8 mouse cellular contexts compared by ENCODE assay signal in genomic region chr5:65086522-65086921, GRCm38 (mm10). TPM values are rescaled to one million over a fixed set of nuclear protein-coding genes. Genes with fewer than 3 reads are reported as not detected.
DNase-seq lines count a peak whose midpoint lies in the region; ATAC-seq and TF ChIP-seq lines count a peak whose summit lies in the region.

No protein-coding gene starts in this region.

- no peak for TF ChIP-seq CTCF in liver, adult 2 months (IDR thresholded peaks at IDR 0.05; ENCODE audit: low read depth, low read length)
- TF ChIP-seq CTCF in liver, postnatal 0 days (IDR thresholded peaks at IDR 0.05; ENCODE audit: low read depth) = no peak
- TF ChIP-seq CTCF in thymus, adult 2 months (IDR thresholded peaks at IDR 0.05; ENCODE audit: borderline replicate concordance, control insufficient read depth, extremely low read depth, insufficient read depth, low read length, poor library complexity) = no peak

- H3K4me2 ChIP-seq in liver, postnatal 0 days (ENCODE audit: low read depth, low read length) = no peak overlapping the region

- TF ChIP-seq EP300 in liver, postnatal 0 days (IDR thresholded peaks at IDR 0.05; ENCODE audit: low read depth) = no peak

- no peak overlapping the region for H3K27ac ChIP-seq in liver, adult 2 months (replicated peaks; ENCODE audit: insufficient read depth, low read depth, low read length)
- H3K27ac ChIP-seq in liver, postnatal 0 days (ENCODE audit: low read depth) = no peak overlapping the region
- H3K27ac ChIP-seq in thymus, adult 2 months (ENCODE audit: control insufficient read depth, insufficient read depth, low read length) = no peak overlapping the region

- H3K4me1 ChIP-seq in liver, adult 2 months (ENCODE audit: control insufficient read depth, insufficient read depth, low read length) = no peaks in the 10 kb centered on the region
- H3K4me1 ChIP-seq in liver, postnatal 0 days (ENCODE audit: insufficient read depth) = no peaks in the 10 kb centered on the region
- no peaks in the 10 kb centered on the region; the same call in 1 of the 2 replicates for H3K4me1 ChIP-seq in thymus, adult 2 months (replicated peaks; ENCODE audit: control insufficient read depth, insufficient read depth, low read length)

- DNase-seq in liver, adult 2 months (ENCODE audit: extremely low read depth, low read depth, low spot score) = peak; percentile 85
- no peak for DNase-seq in liver, postnatal 0 days
- peak; percentile 76 for DNase-seq in adrenal gland, adult 8-10 months
- peak; percentile 49 to 54 for DNase-seq in heart, adult 9 months (ENCODE audit: low spot score in 2 of 2)
- peak; percentile 43 to 63 for DNase-seq in lung, postnatal 4 days
- DNase-seq in spleen, adult 18-20 months = no peak
- no peak for DNase-seq in retina, postnatal 1 day
- no peak for DNase-seq in thymus, adult 2 months

- no peaks in the 10 kb centered on the region for H3K79me2 ChIP-seq in liver, adult 2 months (ENCODE audit: control insufficient read depth, insufficient read depth, low read length)

- ATAC-seq in liver, postnatal 0 days = no peak

- H3K9ac ChIP-seq in liver, adult 2 months (ENCODE audit: low read depth, low read length) = no peak overlapping the region
- H3K9ac ChIP-seq in liver, postnatal 0 days (replicated peaks) = no peak overlapping the region

- 29% methylated on average over 6 of the region's 6 CpGs for WGBS in liver, adult 2 months
- WGBS in liver, postnatal 0 days (ENCODE audit: insufficient replicate concordance) = 75% methylated on average over 6 of the region's 6 CpGs
- WGBS in thymus, adult 2 months = 77% methylated on average over 6 of the region's 6 CpGs

- no peak overlapping the region for H3K4me3 ChIP-seq in liver, adult 2 months (ENCODE audit: insufficient read depth, low read depth, low read length)
- H3K4me3 ChIP-seq in liver, postnatal 0 days (ENCODE audit: low read depth, low read length) = no peak overlapping the region
- H3K4me3 ChIP-seq in thymus, adult 2 months (ENCODE audit: control insufficient read depth, insufficient read depth, low read length) = no peak overlapping the region

- no peak for TF ChIP-seq POLR2A in liver, adult 2 months (IDR thresholded peaks at IDR 0.05; ENCODE audit: extremely low read depth, insufficient read depth, low read length)
- TF ChIP-seq POLR2A in thymus, adult 2 months (IDR thresholded peaks at IDR 0.05; ENCODE audit: control insufficient read depth, extremely low read depth, insufficient read depth, low read length, poor library complexity) = no peak

- H3K27me3 ChIP-seq in liver, adult 2 months (ENCODE audit: control insufficient read depth, insufficient read depth, low read length) = no peaks in the 10 kb centered on the region
- no peaks in the 10 kb centered on the region for H3K27me3 ChIP-seq in liver, postnatal 0 days (ENCODE audit: insufficient read depth, low read length)
- H3K27me3 ChIP-seq in thymus, adult 2 months (ENCODE audit: control insufficient read depth, insufficient read depth, low read length) = no peaks in the 10 kb centered on the region

- no peaks in the 10 kb centered on the region for H3K36me3 ChIP-seq in liver, adult 2 months (ENCODE audit: control insufficient read depth, insufficient read depth, low read length)
- H3K36me3 ChIP-seq in liver, postnatal 0 days (replicated peaks; ENCODE audit: insufficient read depth, low read length) = no peaks in the 10 kb centered on the region
- no peaks in the 10 kb centered on the region for H3K36me3 ChIP-seq in thymus, adult 2 months (ENCODE audit: control insufficient read depth, insufficient read depth, low read length)

- no peaks in the 10 kb centered on the region for H3K9me3 ChIP-seq in liver, postnatal 0 days (ENCODE audit: low read length)

RNA-seq across cellular contexts. Expression of gene Tmem156, which starts 5.4 kb away (rescaled TPM):
- total RNA-seq in liver, adult 2 months (2014; rRNA removed) = 0.40 and 0.65 TPM in 2 replicates
- not detected in 2 replicates for polyA plus RNA-seq in liver, adult 2 months (2012; rRNA removed)
- polyA plus RNA-seq in liver, postnatal 0 days (2015; fragmentation: Nextera tagmentation; extraction: Ambion mirVana) = 0.67 and 1.2 TPM in 2 replicates
- under 1 TPM; 0.42 to 0.89 (median 0.73) TPM for total RNA-seq in adrenal gland, adult 8-10 months (2022)
- 3.4 and 3.6 TPM in 2 replicates for polyA plus RNA-seq in thymus, adult 2 months (2012; rRNA removed)

RNA-seq across cellular contexts. Expression of gene Klhl5, which starts 20.8 kb away (rescaled TPM):
- 18.5 and 23.8 TPM in 2 replicates for total RNA-seq in liver, adult 2 months (2014; rRNA removed)
- polyA plus RNA-seq in liver, adult 2 months (2012; rRNA removed) = 13.8 and 15.3 TPM in 2 replicates
- 5.2 and 5.6 TPM in 2 replicates for polyA plus RNA-seq in liver, postnatal 0 days (2015; fragmentation: Nextera tagmentation; extraction: Ambion mirVana)
- 10 to 100 TPM; 46.6 to 96.0 (median 72.1) TPM for total RNA-seq in adrenal gland, adult 8-10 months (2022)
- polyA plus RNA-seq in thymus, adult 2 months (2012; rRNA removed) = 11.3 and 13.1 TPM in 2 replicates

Comparison
In these comparisons a context has a peak if more than half of its experiments do, and no peak if none do; other contexts are left out.
1. DNase-seq: peak in liver, adult 2 months (single experiment), adrenal gland, adult 8-10 months (single experiment), heart, adult 9 months (2 of 2) and lung, postnatal 4 days (2 of 2); none in liver, postnatal 0 days (single experiment), spleen, adult 18-20 months (0 of 2), retina, postnatal 1 day (single experiment) and thymus, adult 2 months (single experiment).